Mouse (Mus musculus): ENCODE results near the gene Pitx2. TPM values are rescaled to one million over a fixed set of nuclear protein-coding genes. Genes with fewer than 3 reads are reported as not detected.
A peak's percentile ranks its signal among the peaks of the same experiment; 100 is the strongest.

Pitx2 gene
- total RNA-seq, 2 experiments from 2014 or later = 1.3 TPM; not detected in 1

- DNase-seq (ENCODE audit: low spot score in 2 of 2) = peak in 1 of 2 experiments; percentile 17
- intact Hi-C loops (cut with DNase I) = loop anchor here (2.0 to 10.0 kb wide), 3 partner anchors 16 to 1198 kb away; no protein-coding TSS in a partner anchor
Observed at GRCm38 (mm10) chr3:129200501-129200890, 818 bp downstream of the Pitx2 start.

GRCm38 (mm10) chr3:129201156-129201555 is 1.5 kb downstream of the Pitx2 start:
- intact Hi-C loops (cut with DNase I) = loop anchor here (2.0 to 10.0 kb wide), 3 partner anchors 16 to 1199 kb away; no protein-coding TSS in a partner anchor
- DNase-seq (ENCODE audit: low spot score in 2 of 2) = no peak

- intact Hi-C loops (cut with DNase I) = loop anchor here (2.0 to 10.0 kb wide), 3 partner anchors 15 to 1199 kb away; no protein-coding TSS in a partner anchor
Observed at GRCm38 (mm10) chr3:129201681-129202255, 2.1 kb downstream of the Pitx2 start.

GRCm38 (mm10) chr3:129202871-129203740 is 3.4 kb downstream of the Pitx2 start:
- DNase-seq (ENCODE audit: low spot score in 2 of 2) = no peak

More at GRCm38 (mm10) chr3:129201681-129202255, 2.1 kb downstream of the Pitx2 start:
- peak in 1 of 2 experiments; percentile 2 for DNase-seq (ENCODE audit: low spot score in 2 of 2)

GRCm38 (mm10) chr3:129203761-129204440 is 4.2 kb downstream of the Pitx2 start:
- DNase-seq (ENCODE audit: low spot score in 2 of 2) = no peak
- intact Hi-C loops (cut with DNase I) = loop anchor here (1.0 to 10.0 kb wide), 3 partner anchors 856 to 1202 kb away; no protein-coding TSS in a partner anchor

More at GRCm38 (mm10) chr3:129202871-129203740, 3.4 kb downstream of the Pitx2 start:
- intact Hi-C loops (cut with DNase I) = loop anchor here (5.0 to 10.0 kb wide), 2 partner anchors 1118 to 1201 kb away; no protein-coding TSS in a partner anchor

- peak; percentile 78 to 80 for DNase-seq (ENCODE audit: low spot score in 2 of 2)
- intact Hi-C loops (cut with DNase I) = loop anchor here (1.0 to 10.0 kb wide), 3 partner anchors 856 to 1202 kb away; no protein-coding TSS in a partner anchor
Observed at GRCm38 (mm10) chr3:129204441-129205313, 5.0 kb downstream of the Pitx2 start.

GRCm38 (mm10) chr3:129205481-129206175 is 6.0 kb downstream of the Pitx2 start:
- no peak for DNase-seq (ENCODE audit: low spot score in 2 of 2)
- intact Hi-C loops (cut with DNase I) = loop anchor here (10.0 kb wide), 1 partner anchor 1121 kb away; no protein-coding TSS in a partner anchor

- no peak for DNase-seq (ENCODE audit: low spot score in 2 of 2)
- intact Hi-C loops (cut with DNase I) = loop anchor here (10.0 kb wide), 1 partner anchor 1122 kb away; no protein-coding TSS in a partner anchor
Observed at GRCm38 (mm10) chr3:129206776-129207175, 7.1 kb downstream of the Pitx2 start.

- intact Hi-C loops (cut with DNase I) = loop anchor here (10.0 kb wide), 1 partner anchor 1123 kb away; no protein-coding TSS in a partner anchor
- no peak for DNase-seq (ENCODE audit: low spot score in 2 of 2)
Observed at GRCm38 (mm10) chr3:129207231-129208030, 7.8 kb downstream of the Pitx2 start.

GRCm38 (mm10) chr3:129208031-129208380 is 8.3 kb downstream of the Pitx2 start:
- intact Hi-C loops (cut with DNase I) = loop anchor here (10.0 kb wide), 1 partner anchor 1123 kb away; no protein-coding TSS in a partner anchor
- no peak for DNase-seq (ENCODE audit: low spot score in 2 of 2)

GRCm38 (mm10) chr3:129208421-129208820 is 8.7 kb downstream of the Pitx2 start:
- DNase-seq (ENCODE audit: low spot score in 2 of 2) = no peak
- intact Hi-C loops (cut with DNase I) = loop anchor here (10.0 kb wide), 1 partner anchor 1124 kb away; no protein-coding TSS in a partner anchor

- intact Hi-C loops (cut with DNase I) = loop anchor here (10.0 kb wide), 1 partner anchor 1124 kb away; no protein-coding TSS in a partner anchor
- no peak for DNase-seq (ENCODE audit: low spot score in 2 of 2)
Observed at GRCm38 (mm10) chr3:129209266-129209665, 9.6 kb downstream of the Pitx2 start.

GRCm38 (mm10) chr3:129209771-129210170 is 10.1 kb downstream of the Pitx2 start:
- DNase-seq (ENCODE audit: low spot score in 2 of 2) = no peak
- intact Hi-C loops (cut with DNase I) = loop anchor here (10.0 kb wide), 1 partner anchor 1125 kb away; no protein-coding TSS in a partner anchor

- intact Hi-C loops (cut with DNase I) = no loop called here
- no peak for DNase-seq (ENCODE audit: low spot score in 2 of 2)
Observed at GRCm38 (mm10) chr3:129212038-129212645, 12.5 kb downstream of the Pitx2 start.

GRCm38 (mm10) chr3:129212807-129213206 is 13.1 kb downstream of the Pitx2 start:
- intact Hi-C loops (cut with DNase I) = no loop called here
- no peak for DNase-seq (ENCODE audit: low spot score in 2 of 2)

- DNase-seq (ENCODE audit: low spot score in 2 of 2) = no peak
- intact Hi-C loops (cut with DNase I) = no loop called here
Observed at GRCm38 (mm10) chr3:129213633-129214145, 14.0 kb downstream of the Pitx2 start.

All from left cerebral cortex, postnatal 25 days (tissue).